Mouse (Mus musculus) liver, embryonic 15.5 days (tissue): ENCODE measurements around the gene Olfr1340. TPM values are rescaled to one million over a fixed set of nuclear protein-coding genes. Genes with fewer than 3 reads are reported as not detected.

Experiments
- ATAC-seq: fragments of 200-750 bp; cut with Nextera tagmentation; 2 replicates; pipeline ENCODE4 v1.8.0; 2017; ENCODE audit warnings: moderate number of reproducible peaks, mild to moderate bottlenecking, moderate library complexity; ENCODE audit not compliant: insufficient read depth
- H3K27ac ChIP-seq: fragments of 300-500 bp; sonication (generic); replicated peaks from 2 replicates; pipeline ENCODE4 v1.5.1; 2015; ENCODE audit warnings: mild to moderate bottlenecking, inconsistent platforms
- H3K27me3 ChIP-seq: fragments of 300-500 bp; sonication (generic); 2 replicates; pipeline ENCODE4 v1.6.1; 2015; ENCODE audit warnings: mild to moderate bottlenecking, inconsistent platforms
- H3K36me3 ChIP-seq: fragments of 300-500 bp; sonication (generic); replicated peaks from 2 replicates; pipeline ENCODE4 v1.6.1; 2015; ENCODE audit warnings: moderate library complexity, mild to moderate bottlenecking, inconsistent platforms
- H3K4me1 ChIP-seq: fragments of 300-500 bp; sonication (generic); replicated peaks from 2 replicates; pipeline ENCODE4 v1.6.1; 2015; ENCODE audit warnings: inconsistent platforms
- H3K4me2 ChIP-seq: fragments of 300-500 bp; sonication (generic); 2 replicates; pipeline ENCODE4 v1.6.1; 2015; ENCODE audit warnings: moderate library complexity, mild to moderate bottlenecking, inconsistent platforms
- H3K4me3 ChIP-seq: fragments of 300-500 bp; sonication (generic); replicated peaks from 2 replicates; pipeline ENCODE4 v1.5.1; 2015; ENCODE audit warnings: mild to moderate bottlenecking, inconsistent platforms
- H3K9ac ChIP-seq: fragments of 300-500 bp; sonication (generic); 2 replicates; pipeline ENCODE4 v1.6.1; 2015; ENCODE audit warnings: moderate library complexity, mild to moderate bottlenecking, inconsistent platforms
- H3K9me3 ChIP-seq: fragments of 300-500 bp; sonication (generic); replicated peaks from 2 replicates; pipeline ENCODE4 v1.6.1; 2016; ENCODE audit warnings: inconsistent platforms
- WGBS: fragments of 180-500 bp; shearing (Covaris S2); methylation state at CpG from one replicate; pipeline ENCODE4 v1.1.7; 2015; ENCODE audit warnings: mixed read lengths; ENCODE audit not compliant: insufficient replicate concordance; 5-methylcytosine and 5-hydroxymethylcytosine counted together
- polyA plus RNA-seq: library from polyadenylated mRNA; unstranded; fragments of >200 nt; fragmentation: Nextera tagmentation; extraction: Ambion mirVana; gene quantifications from 2 replicates; pipeline ENCODE4 v1.2.1, GENCODE M21; 2015

The Olfr1340 gene
- polyA plus RNA-seq: not detected in 2 replicates

- Histone ChIP-seq H3K9me3 (no peaks in the 10 kb centered on the region), H3K4me1 (no peaks in the 10 kb centered on the region), H3K4me2 (no peak within 1 kb of the TSS), H3K36me3 (no peaks in the 10 kb centered on the region), H3K27ac (no peak within 1 kb of the TSS), H3K9ac (no peak within 1 kb of the TSS), H3K4me3 (no peak within 1 kb of the TSS), H3K27me3 (no peaks in the 10 kb centered on the region)
- no peak for ATAC-seq
Measured at GRCm38 (mm10) chr4:118719838-118720237, at the start of gene Olfr1340. Gene Olfr1340, plus strand, starts transcription at chr4:118720138.

- H3K4me2 ChIP-seq: no peak overlapping the region
- no peak overlapping the region for H3K4me3 ChIP-seq
- no peak overlapping the region for H3K9ac ChIP-seq
- H3K4me1 ChIP-seq: no peaks in the 10 kb centered on the region
- H3K9me3 ChIP-seq: no peaks in the 10 kb centered on the region
- no peak for ATAC-seq
- WGBS: 26% methylated on average over 2 of the region's 2 CpGs
- no peaks in the 10 kb centered on the region for H3K27me3 ChIP-seq
- H3K36me3 ChIP-seq: no peaks in the 10 kb centered on the region
- no peak overlapping the region for H3K27ac ChIP-seq
Measured at GRCm38 (mm10) chr4:118687086-118687485, 32.9 kb upstream of the Olfr1340 start.

GRCm38 (mm10) chr4:118692412-118692973, 27.4 kb upstream of the Olfr1340 start, which contains the start of gene Olfr1342:
Gene Olfr1342, minus strand, starts transcription at chr4:118692756.
- 24% methylated on average over 12 of the region's 12 CpGs for WGBS
- H3K27ac ChIP-seq: no peak within 1 kb of the TSS
- H3K4me3 ChIP-seq: no peak within 1 kb of the TSS
- H3K9me3 ChIP-seq: no peaks in the 10 kb centered on the region
- no peak for ATAC-seq
- H3K4me1 ChIP-seq: no peaks in the 10 kb centered on the region
- H3K27me3 ChIP-seq: peaks cover 5% of the 10 kb centered on the region; the same call in 1 of the 2 replicates
- no peak within 1 kb of the TSS for H3K9ac ChIP-seq
- no peaks in the 10 kb centered on the region for H3K36me3 ChIP-seq
- H3K4me2 ChIP-seq: no peak within 1 kb of the TSS

GRCm38 (mm10) chr4:118693812-118694211, 26.1 kb upstream of the Olfr1340 start:
- Histone ChIP-seq H3K36me3 (no peaks in the 10 kb centered on the region), H3K9ac (no peak overlapping the region), H3K27ac (no peak overlapping the region), H3K4me3 (no peak overlapping the region), H3K4me2 (no peak overlapping the region), H3K9me3 (no peaks in the 10 kb centered on the region), H3K27me3 (peaks cover 5% of the 10 kb centered on the region; the same call in 1 of the 2 replicates), H3K4me1 (no peaks in the 10 kb centered on the region)
- ATAC-seq: no peak
- 43% methylated on average over 2 of the region's 2 CpGs for WGBS

GRCm38 (mm10) chr4:118703223-118703622, 16.7 kb upstream of the Olfr1340 start, which contains the start of gene Olfr1341:
Gene Olfr1341, plus strand, starts transcription at chr4:118703523.
- H3K4me1 ChIP-seq: no peaks in the 10 kb centered on the region
- no peak within 1 kb of the TSS for H3K4me3 ChIP-seq
- H3K4me2 ChIP-seq: no peak within 1 kb of the TSS
- H3K27ac ChIP-seq: no peak within 1 kb of the TSS
- H3K9me3 ChIP-seq: no peaks in the 10 kb centered on the region
- ATAC-seq: no peak
- 58% methylated on average over 3 of the region's 3 CpGs for WGBS
- H3K27me3 ChIP-seq: no peaks in the 10 kb centered on the region
- no peak within 1 kb of the TSS for H3K9ac ChIP-seq
- H3K36me3 ChIP-seq: no peaks in the 10 kb centered on the region

- H3K27me3 ChIP-seq: no peaks in the 10 kb centered on the region
- no peak for ATAC-seq
- no peak overlapping the region for H3K4me2 ChIP-seq
- H3K4me1 ChIP-seq: no peaks in the 10 kb centered on the region
- no peak overlapping the region for H3K9ac ChIP-seq
- no peak overlapping the region for H3K27ac ChIP-seq
- H3K4me3 ChIP-seq: no peak overlapping the region
- H3K9me3 ChIP-seq: no peaks in the 10 kb centered on the region
- no peaks in the 10 kb centered on the region for H3K36me3 ChIP-seq
- WGBS: 62% methylated on average over 5 of the region's 5 CpGs
Measured at GRCm38 (mm10) chr4:118708086-118708485, 11.9 kb upstream of the Olfr1340 start.

- Histone ChIP-seq H3K4me1 (no peaks in the 10 kb centered on the region), H3K36me3 (no peaks in the 10 kb centered on the region), H3K9me3 (no peaks in the 10 kb centered on the region), H3K9ac (no peak overlapping the region), H3K4me2 (no peak overlapping the region), H3K4me3 (no peak overlapping the region), H3K27me3 (no peaks in the 10 kb centered on the region), H3K27ac (no peak overlapping the region)
- no peak for ATAC-seq
- WGBS: 46% methylated on average over 1 of the region's 1 CpGs
Measured at GRCm38 (mm10) chr4:118711656-118712055, 8.3 kb upstream of the Olfr1340 start.

- Histone ChIP-seq H3K9ac (no peak overlapping the region), H3K4me1 (no peaks in the 10 kb centered on the region), H3K27ac (no peak overlapping the region), H3K36me3 (no peaks in the 10 kb centered on the region), H3K27me3 (no peaks in the 10 kb centered on the region), H3K4me2 (no peak overlapping the region), H3K4me3 (no peak overlapping the region), H3K9me3 (no peaks in the 10 kb centered on the region)
- no peak for ATAC-seq
- WGBS: 41% methylated on average over 10 of the region's 10 CpGs
Measured at GRCm38 (mm10) chr4:118721742-118722483, 2.0 kb downstream of the Olfr1340 start.

GRCm38 (mm10) chr4:118731875-118732274, 11.9 kb downstream of the Olfr1340 start, which contains the start of gene Olfr1339:
Gene Olfr1339, plus strand, starts transcription at chr4:118732175.
- Histone ChIP-seq H3K27ac (no peak within 1 kb of the TSS), H3K36me3 (no peaks in the 10 kb centered on the region), H3K27me3 (no peaks in the 10 kb centered on the region; the same call in 1 of the 2 replicates), H3K9ac (no peak within 1 kb of the TSS), H3K4me3 (no peak within 1 kb of the TSS), H3K4me1 (no peaks in the 10 kb centered on the region), H3K4me2 (no peak within 1 kb of the TSS), H3K9me3 (no peaks in the 10 kb centered on the region)
- no peak for ATAC-seq
- 80% methylated on average over 1 of the region's 1 CpGs for WGBS

- Histone ChIP-seq H3K4me1 (no peaks in the 10 kb centered on the region), H3K9me3 (no peaks in the 10 kb centered on the region), H3K4me3 (no peak overlapping the region), H3K27me3 (peaks cover 27% of the 10 kb centered on the region), H3K36me3 (no peaks in the 10 kb centered on the region), H3K27ac (no peak overlapping the region), H3K4me2 (no peak overlapping the region), H3K9ac (no peak overlapping the region)
- ATAC-seq: no peak
- 37% methylated on average over 3 of the region's 3 CpGs for WGBS
Measured at GRCm38 (mm10) chr4:118739574-118739973, 19.6 kb downstream of the Olfr1340 start.

GRCm38 (mm10) chr4:118740988-118741698, 21.2 kb downstream of the Olfr1340 start:
- Histone ChIP-seq H3K9ac (no peak overlapping the region), H3K4me2 (no peak overlapping the region), H3K36me3 (no peaks in the 10 kb centered on the region), H3K4me1 (no peaks in the 10 kb centered on the region), H3K4me3 (no peak overlapping the region), H3K9me3 (no peaks in the 10 kb centered on the region), H3K27ac (no peak overlapping the region), H3K27me3 (peaks cover 27% of the 10 kb centered on the region)
- no peak for ATAC-seq
- WGBS: 11% methylated on average over 11 of the region's 11 CpGs
